Mouse (Mus musculus): ENCODE data around the gene Ogfrl1.
A peak's percentile ranks its signal among the peaks of the same experiment; 100 is the strongest.

DNA sequence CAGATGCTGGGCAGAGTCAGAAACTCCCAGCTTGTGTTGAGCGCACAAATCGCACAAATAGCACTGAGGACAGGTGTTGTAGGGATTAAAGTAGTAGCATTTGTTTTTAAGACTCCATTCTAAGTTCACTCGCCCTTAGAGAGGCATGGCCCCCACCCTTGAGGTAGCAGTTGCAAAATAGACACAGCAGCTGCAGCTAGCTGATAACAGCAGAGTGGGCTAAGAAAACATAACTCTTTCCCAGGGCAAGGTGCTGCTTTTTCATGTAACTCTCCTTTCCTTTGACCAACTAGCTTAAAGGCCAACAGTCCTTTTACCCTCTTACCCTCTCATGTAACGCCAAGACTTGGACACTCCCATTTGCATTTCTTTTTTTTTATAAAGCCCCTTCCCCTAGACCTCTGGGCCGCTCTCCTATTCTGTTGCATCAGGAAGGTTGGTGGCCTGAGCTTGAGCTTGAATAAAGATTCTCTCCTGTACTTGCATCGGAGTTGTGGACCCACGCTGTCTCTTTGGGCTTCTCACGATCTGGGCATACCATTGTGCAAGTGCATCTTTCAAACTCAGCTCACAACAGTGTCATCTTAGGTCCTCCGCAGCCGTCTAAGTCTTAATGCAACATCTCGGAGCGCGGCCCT, 61.7 kb downstream of the Ogfrl1 start:
- peak; percentile 59 for TF ChIP-seq GATA1 (IDR thresholded peaks at IDR 0.05; ENCODE audit: low read length)
- peak; percentile 91 for TF ChIP-seq TAL1 (IDR thresholded peaks at IDR 0.05; ENCODE audit: low read length)
